Mouse (Mus musculus) mesoderm, embryonic 11.5 days (tissue): ENCODE results near the gene Ppil6.

Source experiments
- DNase-seq: peaks from one replicate; pipeline ENCODE4 v3.0.0-alpha.2; 2012; ENCODE audit warnings: low read depth, low spot score

Ppil6 gene

DNA sequence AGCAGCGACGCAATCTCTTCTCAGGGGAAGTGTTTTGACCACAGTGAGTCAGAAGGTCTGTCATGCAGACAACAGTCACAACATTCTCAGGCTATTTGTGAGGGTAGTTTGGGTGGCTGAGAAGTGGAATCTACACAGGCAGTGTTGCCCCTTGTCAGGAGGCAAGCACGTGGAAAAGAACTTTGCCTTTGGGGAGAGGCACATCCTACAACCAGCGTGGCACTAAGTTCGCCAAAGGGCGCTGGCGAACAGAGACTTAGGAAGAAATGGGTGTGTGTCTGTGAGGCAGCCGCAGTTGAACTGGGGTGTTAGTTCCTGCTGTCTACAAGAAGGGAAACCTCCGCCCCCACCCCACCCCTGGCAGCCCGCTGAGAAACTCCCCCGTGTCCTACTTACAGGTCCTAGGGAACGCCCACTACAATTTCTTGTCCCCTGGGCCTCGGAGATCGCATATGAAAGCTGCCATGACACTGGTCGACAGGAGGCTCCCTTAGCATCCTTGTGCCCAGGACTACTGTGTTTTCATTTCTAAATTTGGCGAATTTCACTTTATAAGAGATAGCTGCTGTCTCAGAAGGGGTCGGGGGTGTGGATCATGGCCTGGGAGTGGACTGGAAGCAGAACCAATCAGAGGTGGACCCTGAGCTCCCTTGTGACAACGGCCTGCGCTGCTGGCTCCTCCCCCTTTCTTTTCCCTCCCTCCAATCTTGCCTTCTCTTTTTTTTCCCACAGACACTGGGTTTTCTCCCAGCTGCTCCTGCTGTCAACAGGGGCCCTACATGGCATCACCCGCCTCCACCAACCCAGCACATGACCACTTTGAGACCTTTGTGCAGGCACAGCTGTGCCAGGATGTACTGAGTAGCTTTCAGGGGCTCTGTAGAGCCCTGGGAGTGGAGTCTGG, 12.7 kb upstream of the Ppil6 start:
- DNase-seq, result peak; percentile 76

GRCm38 (mm10) chr10:41479961-41480360, 10.3 kb upstream of the Ppil6 start:
- DNase-seq, result no peak

- no peak for DNase-seq
Observed at GRCm38 (mm10) chr10:41480938-41481880, 9.0 kb upstream of the Ppil6 start.

GRCm38 (mm10) chr10:41482446-41482845, 7.8 kb upstream of the Ppil6 start:
- no peak for DNase-seq

DNA sequence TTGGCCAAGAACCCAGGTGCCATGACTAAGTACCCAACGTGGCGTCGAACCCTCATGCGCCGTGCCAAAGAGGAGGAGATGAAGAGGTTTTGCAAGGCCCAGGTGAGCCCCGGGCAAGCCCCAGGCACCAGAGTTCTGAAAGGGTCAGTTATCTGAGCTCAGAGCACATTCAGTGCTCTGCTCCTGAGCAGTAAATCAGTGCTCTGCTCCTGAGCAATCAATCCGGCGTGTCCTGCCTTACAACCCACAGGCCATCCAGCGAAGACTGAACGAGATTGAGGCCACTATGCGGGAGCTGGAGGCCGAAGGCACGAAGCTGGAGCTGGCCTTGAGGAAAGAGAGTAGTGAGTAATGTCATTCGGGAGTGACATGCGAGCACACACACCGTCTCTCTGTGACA, 4.5 kb upstream of the Ppil6 start:
- no peak for DNase-seq

DNA sequence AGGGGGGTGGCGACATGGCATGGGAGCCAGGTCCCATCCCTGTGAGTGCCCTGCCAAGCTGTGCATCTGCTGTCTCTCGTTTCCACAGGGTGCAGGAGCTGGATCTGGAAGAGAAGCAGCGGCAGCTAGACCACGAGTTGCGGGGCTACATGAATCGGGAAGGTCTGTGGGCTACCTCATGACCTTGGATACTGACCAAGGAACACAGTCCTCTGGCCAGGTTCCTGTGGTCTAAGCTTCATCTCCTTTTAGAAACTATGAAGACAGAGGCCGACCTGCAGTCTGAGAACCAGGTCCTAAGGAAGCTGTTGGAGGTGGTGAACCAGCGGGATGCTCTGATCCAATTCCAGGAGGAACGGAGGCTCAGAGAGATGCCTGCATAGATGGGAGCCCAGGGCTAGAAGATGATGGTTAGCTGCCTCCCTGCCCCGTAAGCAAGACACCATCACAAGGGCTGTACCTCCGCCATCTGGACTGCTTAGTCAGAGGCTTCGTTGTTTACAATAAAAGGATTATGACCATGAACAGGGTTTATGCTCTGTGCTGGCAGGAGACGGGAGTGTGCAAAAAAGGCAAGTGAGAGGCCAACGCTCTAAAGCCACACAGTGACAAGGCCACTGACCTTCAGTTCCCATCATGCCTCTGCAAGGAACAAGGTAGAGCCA, 3.6 kb upstream of the Ppil6 start:
- no peak for DNase-seq

DNA sequence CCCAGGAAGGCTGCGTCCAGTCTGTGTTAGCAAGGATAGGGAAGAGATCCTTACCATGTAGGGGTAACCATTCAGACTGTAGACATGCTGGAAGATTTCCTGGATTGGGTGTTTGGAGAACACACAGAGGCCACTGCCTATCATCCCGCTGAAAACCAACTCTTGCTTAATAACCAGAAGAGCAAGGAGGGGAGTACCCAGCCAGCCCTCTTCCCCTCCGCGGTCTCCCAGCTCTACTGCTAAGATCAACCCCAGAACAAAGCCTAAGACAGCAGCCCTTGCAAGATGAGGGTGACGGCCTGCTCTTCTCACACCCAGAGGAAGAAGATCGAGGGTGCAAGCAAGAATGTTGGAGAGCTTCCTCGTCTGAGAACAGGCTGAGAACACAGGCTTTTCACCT, 1.4 kb upstream of the Ppil6 start:
- DNase-seq, result no peak

DNA sequence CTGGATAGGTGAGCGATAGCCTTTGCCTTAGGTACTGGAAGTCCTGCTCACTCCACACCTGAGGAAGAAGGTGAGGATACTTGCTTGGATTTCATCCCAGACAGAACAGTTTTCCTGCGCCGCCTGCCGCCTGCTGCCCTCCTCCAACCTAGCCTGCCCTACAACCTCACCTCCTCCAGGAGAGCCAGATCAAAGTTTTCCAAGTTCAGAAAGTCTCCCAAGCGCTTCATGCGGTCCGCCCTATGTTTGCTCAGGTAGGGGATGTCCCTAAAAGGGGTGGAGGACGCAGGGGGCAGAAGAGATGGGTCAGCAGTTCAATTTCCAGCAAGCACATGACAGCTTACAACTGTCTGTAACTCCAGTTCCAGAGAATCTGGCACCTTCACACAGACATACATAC, 945 bp upstream of the Ppil6 start:
- no peak for DNase-seq

GRCm38 (mm10) chr10:41490518-41490873, 257 bp downstream of the Ppil6 start:
- DNase-seq, result no peak

DNA sequence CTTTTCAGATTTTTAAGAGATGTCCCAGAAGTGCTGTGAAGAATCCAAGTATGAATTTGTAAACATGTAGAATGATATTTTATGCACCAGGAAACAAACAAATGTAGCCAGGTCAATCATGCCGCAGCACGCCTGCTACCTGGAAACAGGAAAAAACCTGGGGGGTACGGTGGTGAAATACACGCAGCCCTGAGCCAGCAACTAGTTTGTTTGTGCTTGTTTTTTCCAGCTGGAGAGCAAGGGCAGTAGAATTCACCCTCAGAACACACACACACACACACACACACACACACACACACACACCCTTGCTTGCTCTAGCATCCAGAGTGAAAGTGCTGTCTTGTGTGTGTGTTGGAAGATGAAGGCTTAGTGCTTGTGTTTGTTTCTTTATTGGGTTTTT, 872 bp downstream of the Ppil6 start:
- no peak for DNase-seq

GRCm38 (mm10) chr10:41500941-41501340, 10.7 kb downstream of the Ppil6 start:
- DNase-seq, result no peak

DNA sequence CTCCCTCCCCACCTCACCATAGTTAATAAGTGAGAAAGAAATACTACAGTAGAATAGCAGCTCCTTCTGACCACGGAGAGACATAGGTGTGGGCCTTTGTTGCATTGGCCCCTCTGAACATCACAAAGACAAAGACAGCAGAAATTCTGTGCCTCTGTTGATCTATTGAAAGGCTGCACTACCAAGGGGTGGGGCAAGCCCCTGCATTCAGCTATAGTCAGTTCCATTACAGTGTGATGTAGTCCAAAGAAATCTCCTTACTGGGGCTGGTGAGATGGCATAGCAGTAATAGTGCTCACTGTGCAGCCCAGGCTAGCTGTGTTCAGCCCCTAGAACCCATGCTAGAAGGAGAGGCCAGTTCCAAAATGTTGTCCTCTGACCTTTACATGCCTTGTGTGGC, 14.8 kb downstream of the Ppil6 start:
- DNase-seq, result no peak

- peak; percentile 83 for DNase-seq
Observed at GRCm38 (mm10) chr10:41505446-41505845, 15.2 kb downstream of the Ppil6 start.

DNA sequence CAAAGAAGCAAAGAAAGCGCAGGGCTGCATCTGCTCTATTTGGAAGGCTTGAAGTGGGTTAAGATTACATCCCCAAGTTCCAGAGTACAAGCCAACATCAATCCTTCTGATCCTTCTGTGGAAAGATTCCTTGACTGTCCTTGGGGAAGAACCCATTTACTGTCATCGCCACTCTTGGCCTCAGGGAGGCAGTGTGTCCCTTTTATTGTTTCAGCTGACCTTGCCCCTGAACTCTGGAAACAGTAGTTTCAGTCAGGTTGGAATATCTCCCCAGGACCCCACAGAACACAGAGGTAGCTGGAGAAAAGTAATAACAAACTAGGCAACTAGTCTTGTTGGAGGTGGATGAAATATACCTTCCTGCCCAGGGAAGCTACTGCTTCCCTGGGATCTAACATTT, 18.9 kb downstream of the Ppil6 start:
- peak; percentile 43 for DNase-seq

DNA sequence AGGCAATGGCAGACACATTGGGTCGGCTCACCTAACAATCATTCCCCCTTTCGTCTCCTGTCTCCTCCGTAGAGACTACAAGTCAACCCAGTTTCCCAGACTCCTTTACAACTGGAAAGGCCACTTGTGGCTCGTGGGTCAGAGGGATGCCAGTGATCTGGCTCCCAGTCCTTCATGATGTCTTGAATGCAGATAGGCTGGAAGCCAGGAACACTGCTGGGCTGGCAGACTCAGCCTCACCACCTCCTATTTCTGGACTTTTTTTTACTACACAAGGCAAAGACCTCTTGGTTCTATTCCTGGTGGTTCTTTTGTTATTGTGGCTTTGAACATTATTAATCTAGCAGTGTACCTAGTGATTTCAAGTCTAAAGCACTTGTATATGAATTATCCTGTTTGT, 24.1 kb downstream of the Ppil6 start:
- DNase-seq, result no peak

DNA sequence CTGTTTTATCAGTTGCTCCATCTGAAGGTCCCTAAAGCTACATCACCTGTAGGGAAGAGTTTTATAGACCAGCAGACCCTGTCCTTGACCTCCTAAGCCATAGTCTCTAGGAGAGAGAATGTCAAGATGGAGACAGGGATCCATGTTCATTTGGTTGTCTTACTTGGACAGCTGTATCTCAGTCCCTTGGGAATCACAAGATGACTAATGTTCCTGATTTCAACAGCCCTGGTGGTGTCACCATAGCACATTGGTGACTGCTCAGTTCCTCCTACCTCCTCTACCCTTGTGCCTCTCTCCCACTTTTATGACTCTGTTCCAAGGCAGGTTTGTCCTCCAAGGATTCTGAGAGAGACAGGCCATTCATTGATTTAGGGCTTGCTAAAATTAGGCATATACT, 24.7 kb downstream of the Ppil6 start:
- no peak for DNase-seq

DNA sequence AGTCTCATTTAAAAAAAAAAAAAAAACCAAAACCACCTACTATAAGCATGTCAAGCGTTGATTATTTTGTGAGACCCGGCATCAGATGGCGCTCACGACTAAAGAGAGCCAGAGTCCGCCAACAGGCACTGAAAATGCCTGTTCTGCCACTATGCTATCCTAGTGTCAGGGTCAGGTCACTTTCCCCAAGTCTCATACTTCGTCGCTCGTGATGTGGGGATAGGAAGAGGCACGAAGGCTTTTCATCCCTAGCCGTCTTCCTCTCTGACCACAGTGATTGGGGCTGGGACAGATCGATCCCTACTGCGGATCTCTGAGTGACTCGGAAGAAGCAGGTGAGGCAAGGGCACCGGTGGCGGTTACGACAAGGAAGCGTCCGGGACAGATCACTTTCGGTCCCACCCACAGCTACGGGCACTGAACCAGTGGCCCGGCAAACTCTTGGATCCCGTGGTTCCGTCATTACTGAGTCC, 28.3 kb downstream of the Ppil6 start:
- peak; percentile 62 for DNase-seq

GRCm38 (mm10) chr10:41518981-41519618, 28.9 kb downstream of the Ppil6 start, which contains the start of gene Cd164:
Gene Cd164, plus strand, starts transcription at chr10:41519414.
- peak; percentile 97 for DNase-seq

GRCm38 (mm10) chr10:41519640-41520409, 29.6 kb downstream of the Ppil6 start:
- peak; percentile 59 for DNase-seq

GRCm38 (mm10) chr10:41520410-41520673, 30.1 kb downstream of the Ppil6 start:
- no peak for DNase-seq

GRCm38 (mm10) chr10:41523386-41523785, 33.1 kb downstream of the Ppil6 start:
- no peak for DNase-seq
